Mouse (Mus musculus) hindbrain, embryonic 16.5 days (tissue): ENCODE results near the gene Cma1. TPM values are rescaled to one million over a fixed set of nuclear protein-coding genes. Genes with fewer than 3 reads are reported as not detected.
A peak's percentile ranks its signal among the peaks of the same experiment; 100 is the strongest.
"Not testable (repeated sequence)": the region's sequence is repeated elsewhere in the genome, so short reads cannot be mapped to it uniquely, and the experiment has no call there.

ENCODE experiments used
- ATAC-seq: fragments of 200-750 bp; cut with Nextera tagmentation; 2 replicates; pipeline ENCODE4 v1.8.0; 2017; ENCODE audit warnings: moderate TSS enrichment, moderate library complexity
- H3K27ac ChIP-seq: fragments of 300-500 bp; sonication (generic); 2 replicates; pipeline ENCODE4 v1.5.1; 2014; ENCODE audit warnings: low read depth, mild to moderate bottlenecking, control low read depth, low read length, moderate library complexity
- H3K27me3 ChIP-seq: fragments of 300-500 bp; sonication (generic); replicated peaks from 2 replicates; pipeline ENCODE4 v1.6.1; 2014; ENCODE audit warnings: low read length; ENCODE audit not compliant: control insufficient read depth, insufficient read depth
- H3K36me3 ChIP-seq: fragments of 300-500 bp; sonication (generic); 2 replicates; pipeline ENCODE4 v1.6.1; 2014; ENCODE audit warnings: mild to moderate bottlenecking, low read length, moderate library complexity, mixed read lengths; ENCODE audit not compliant: control insufficient read depth, insufficient read depth
- H3K4me1 ChIP-seq: fragments of 300-500 bp; sonication (generic); 2 replicates; pipeline ENCODE4 v1.6.1; 2014; ENCODE audit warnings: low read depth, low read length; ENCODE audit not compliant: control insufficient read depth, insufficient read depth
- H3K4me2 ChIP-seq: fragments of 300-500 bp; sonication (generic); 2 replicates; pipeline ENCODE4 v1.6.1; 2014; ENCODE audit warnings: mild to moderate bottlenecking, low read length, control low read depth, moderate library complexity
- H3K4me3 ChIP-seq: fragments of 300-500 bp; sonication (generic); 2 replicates; pipeline ENCODE4 v1.5.1; 2014; ENCODE audit warnings: mild to moderate bottlenecking, low read length, control low read depth, moderate library complexity
- H3K9ac ChIP-seq: fragments of 300-500 bp; sonication (generic); 2 replicates; pipeline ENCODE4 v1.6.1; 2014; ENCODE audit warnings: low read depth, mild to moderate bottlenecking, control low read depth, low read length, moderate library complexity
- H3K9me3 ChIP-seq: fragments of 300-500 bp; sonication (generic); 2 replicates; pipeline ENCODE4 v1.6.1; 2014; ENCODE audit warnings: mild to moderate bottlenecking, low read length, moderate library complexity; ENCODE audit not compliant: control insufficient read depth
- WGBS: fragments of 180-500 bp; shearing (Covaris S2); extraction: QIAGEN DNeasy Blood & Tissue Kit; methylation state at CpG from one replicate; pipeline ENCODE4 v1.1.7; 2014; 5-methylcytosine and 5-hydroxymethylcytosine counted together
- polyA plus RNA-seq: library from polyadenylated mRNA; unstranded; fragments of >200 nt; fragmentation: Nextera tagmentation; extraction: Ambion mirVana; gene quantifications from 2 replicates; pipeline ENCODE4 v1.2.1, GENCODE M21; 2015

Cma1 gene
- polyA plus RNA-seq = 2.2 TPM in 1 of 2 replicates, not detected in the other

- H3K4me3 ChIP-seq = no peak within 1 kb of the TSS
- no peak for ATAC-seq
- H3K4me1 ChIP-seq = no peaks in the 10 kb centered on the region
- H3K4me2 ChIP-seq = no peak within 1 kb of the TSS
- no peak within 1 kb of the TSS for H3K27ac ChIP-seq
- H3K36me3 ChIP-seq = no peaks in the 10 kb centered on the region
- no peaks in the 10 kb centered on the region for H3K9me3 ChIP-seq
- H3K9ac ChIP-seq = no peak within 1 kb of the TSS
- WGBS = 82% methylated on average over 4 of the region's 4 CpGs
- no peaks in the 10 kb centered on the region for H3K27me3 ChIP-seq
These were observed at the start of gene Cma1 for GRCm38 (mm10) chr14:55944575-55944974. Cma1 (minus strand) TSS chr14:55944675.

DNA sequence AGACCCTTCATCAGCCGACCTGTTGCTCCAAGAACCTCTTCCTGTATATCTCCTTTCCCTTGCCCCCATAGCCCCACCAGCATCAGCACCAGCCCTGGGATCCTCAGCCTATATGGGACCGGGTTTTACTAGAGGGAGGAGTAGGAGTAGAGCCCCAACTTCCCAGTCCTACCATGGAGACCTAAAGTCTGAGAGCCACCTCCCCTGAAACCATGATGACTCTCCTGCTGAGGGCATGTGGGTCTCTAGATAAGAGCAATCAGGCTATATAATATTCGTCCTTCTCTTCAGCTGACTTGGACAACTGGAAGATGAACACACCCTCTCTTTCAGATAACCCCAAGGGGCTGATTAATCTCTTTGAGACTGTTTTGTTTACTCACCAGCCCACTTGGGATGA, 43.0 kb upstream of the Cma1 start:
- H3K9ac ChIP-seq, H3K4me1 ChIP-seq, H3K27me3 ChIP-seq, H3K4me3 ChIP-seq, ATAC-seq, H3K27ac ChIP-seq, H3K4me2 ChIP-seq, H3K36me3 ChIP-seq, H3K9me3 ChIP-seq: not testable (repeated sequence)
- WGBS = 100% methylated on average over 1 of the region's 3 CpGs

- WGBS = 58% methylated on average over 2 of the region's 2 CpGs
- not testable (repeated sequence) for H3K27me3 ChIP-seq, ATAC-seq, H3K9me3 ChIP-seq, H3K4me3 ChIP-seq, H3K4me2 ChIP-seq, H3K27ac ChIP-seq, H3K36me3 ChIP-seq, H3K4me1 ChIP-seq, H3K9ac ChIP-seq
These were observed 19.4 kb upstream of the Cma1 start for GRCm38 (mm10) chr14:55963900-55964299.

- ATAC-seq = 0 out of 2 replicates have a peak, but pooled peaks have one; percentile 45
- Histone ChIP-seq H3K27me3 (no peaks in the 10 kb centered on the region), H3K36me3 (no peaks in the 10 kb centered on the region), H3K27ac (no peak overlapping the region), H3K4me3 (no peak overlapping the region), H3K4me2 (no peak overlapping the region), H3K9me3 (no peaks in the 10 kb centered on the region), H3K4me1 (no peaks in the 10 kb centered on the region), H3K9ac (no peak overlapping the region)
- 0% methylated on average over 1 of the region's 1 CpGs for WGBS
These were observed 18.8 kb upstream of the Cma1 start for GRCm38 (mm10) chr14:55963263-55963662.

- H3K27me3 ChIP-seq = no peaks in the 10 kb centered on the region
- no peaks in the 10 kb centered on the region for H3K4me1 ChIP-seq
- ATAC-seq = no peak
- 88% methylated on average over 6 of the region's 6 CpGs for WGBS
- H3K27ac ChIP-seq = no peak within 1 kb of the TSS
- H3K9ac ChIP-seq = no peak within 1 kb of the TSS
- no peak within 1 kb of the TSS for H3K4me2 ChIP-seq
- no peaks in the 10 kb centered on the region for H3K9me3 ChIP-seq
- H3K4me3 ChIP-seq = no peak within 1 kb of the TSS
- no peaks in the 10 kb centered on the region for H3K36me3 ChIP-seq
These were observed 6.0 kb upstream of the Cma1 start, which contains the start of gene Cma2 for GRCm38 (mm10) chr14:55950346-55951030. Cma2 (plus strand) TSS chr14:55950980.

DNA sequence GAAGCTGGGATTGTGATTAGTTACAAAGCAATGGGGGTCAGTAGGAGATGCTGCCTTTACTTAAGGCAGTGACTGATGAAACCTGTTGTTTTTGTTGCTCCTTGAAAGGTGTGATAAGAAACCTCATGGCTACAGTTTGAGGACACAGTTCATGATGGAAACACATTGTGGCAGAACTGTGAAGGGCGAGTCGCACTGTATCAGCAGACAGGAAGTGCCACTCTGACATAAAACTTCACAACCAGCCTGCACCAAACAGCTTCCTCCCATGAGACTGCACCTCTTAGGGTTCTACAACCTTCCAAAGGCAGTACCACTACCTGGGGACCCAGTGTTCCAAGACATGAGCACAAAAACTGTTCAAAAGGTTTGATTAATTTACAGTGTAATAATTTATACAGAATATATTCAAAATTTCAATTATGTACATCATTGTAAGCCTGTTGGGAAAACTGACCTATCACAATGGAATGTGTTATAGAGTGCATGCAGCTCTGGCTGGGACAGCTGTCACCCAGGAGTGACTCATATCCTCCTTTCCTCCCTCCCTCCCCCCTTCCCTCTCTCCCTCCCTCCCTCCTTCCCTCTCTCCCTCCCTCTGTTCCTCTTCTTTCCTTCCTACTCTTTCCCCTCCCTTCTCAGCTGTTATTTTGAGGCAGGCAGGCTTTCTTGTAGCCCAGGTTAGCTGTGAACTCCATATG, 1.9 kb upstream of the Cma1 start:
- Histone ChIP-seq H3K4me1 (no peaks in the 10 kb centered on the region), H3K9me3 (no peaks in the 10 kb centered on the region), H3K36me3 (no peaks in the 10 kb centered on the region), H3K9ac (no peak overlapping the region), H3K4me2 (no peak overlapping the region), H3K27ac (no peak overlapping the region), H3K4me3 (no peak overlapping the region), H3K27me3 (no peaks in the 10 kb centered on the region)
- ATAC-seq = no peak
- 94% methylated on average over 2 of the region's 2 CpGs for WGBS

DNA sequence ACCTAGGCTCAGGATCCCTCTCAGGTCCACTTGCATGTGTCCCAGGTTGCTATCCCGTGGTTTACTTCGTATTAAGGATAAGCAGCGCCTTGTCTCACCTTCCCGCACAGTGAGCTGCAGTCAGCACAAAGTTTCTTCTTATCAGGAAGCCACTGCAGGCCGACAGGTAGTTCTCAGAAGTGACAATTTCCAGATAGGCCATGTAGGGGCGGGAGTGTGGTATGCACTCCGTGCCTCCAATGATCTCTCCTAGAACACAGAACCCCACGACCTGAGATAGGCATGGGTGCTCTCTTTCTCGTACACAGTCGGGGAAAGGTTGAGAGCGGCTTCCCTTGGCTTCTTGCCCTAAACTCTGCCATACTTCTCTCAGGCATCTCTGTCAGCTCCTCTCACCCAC, 874 bp downstream of the Cma1 start:
- no peaks in the 10 kb centered on the region for H3K27me3 ChIP-seq
- ATAC-seq = no peak
- 85% methylated on average over 11 of the region's 11 CpGs for WGBS
- no peak overlapping the region for H3K4me2 ChIP-seq
- no peak overlapping the region for H3K9ac ChIP-seq
- H3K9me3 ChIP-seq = no peaks in the 10 kb centered on the region
- no peaks in the 10 kb centered on the region for H3K4me1 ChIP-seq
- no peaks in the 10 kb centered on the region for H3K36me3 ChIP-seq
- H3K4me3 ChIP-seq = no peak overlapping the region
- no peak overlapping the region for H3K27ac ChIP-seq

DNA sequence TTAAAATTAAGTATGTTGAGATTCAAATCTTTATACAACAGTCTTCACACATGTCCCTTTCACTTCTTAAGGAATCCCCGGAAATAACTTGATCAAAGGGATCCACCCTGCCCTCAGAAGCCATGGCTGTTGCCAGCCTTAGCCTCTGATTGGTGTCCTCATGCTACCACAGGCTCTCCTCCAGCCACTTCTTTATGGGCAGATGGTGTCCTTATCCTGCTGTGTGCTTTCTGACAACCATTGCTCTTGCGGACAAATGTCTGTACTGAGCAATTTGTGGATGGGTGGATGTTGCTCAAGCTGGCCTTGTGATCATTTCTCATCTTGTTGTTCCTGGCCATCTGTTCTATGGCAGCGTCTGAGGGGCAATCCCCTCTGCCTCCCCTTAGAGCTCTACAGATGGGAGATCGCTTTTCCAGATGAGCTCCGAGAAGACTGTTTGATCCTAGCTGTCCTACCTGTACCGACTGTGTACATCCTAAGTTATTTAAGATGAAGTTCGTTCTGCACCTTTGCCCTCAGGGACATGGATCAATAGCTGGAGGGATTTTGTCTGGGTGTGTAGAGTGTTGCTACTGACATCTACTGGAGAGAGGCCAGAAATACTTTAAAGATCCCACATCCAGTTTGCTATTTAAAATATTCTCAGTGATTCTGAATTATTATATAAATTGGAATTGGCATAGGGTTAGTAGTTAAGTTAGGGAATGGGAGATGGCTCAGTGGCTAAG, 4.2 kb downstream of the Cma1 start:
- H3K9ac ChIP-seq = no peak overlapping the region
- no peak overlapping the region for H3K4me2 ChIP-seq
- no peaks in the 10 kb centered on the region for H3K27me3 ChIP-seq
- H3K4me3 ChIP-seq = no peak overlapping the region
- H3K4me1 ChIP-seq = no peaks in the 10 kb centered on the region
- 53% methylated on average over 7 of the region's 7 CpGs for WGBS
- H3K36me3 ChIP-seq = no peaks in the 10 kb centered on the region
- no peaks in the 10 kb centered on the region for H3K9me3 ChIP-seq
- no peak for ATAC-seq
- no peak overlapping the region for H3K27ac ChIP-seq

DNA sequence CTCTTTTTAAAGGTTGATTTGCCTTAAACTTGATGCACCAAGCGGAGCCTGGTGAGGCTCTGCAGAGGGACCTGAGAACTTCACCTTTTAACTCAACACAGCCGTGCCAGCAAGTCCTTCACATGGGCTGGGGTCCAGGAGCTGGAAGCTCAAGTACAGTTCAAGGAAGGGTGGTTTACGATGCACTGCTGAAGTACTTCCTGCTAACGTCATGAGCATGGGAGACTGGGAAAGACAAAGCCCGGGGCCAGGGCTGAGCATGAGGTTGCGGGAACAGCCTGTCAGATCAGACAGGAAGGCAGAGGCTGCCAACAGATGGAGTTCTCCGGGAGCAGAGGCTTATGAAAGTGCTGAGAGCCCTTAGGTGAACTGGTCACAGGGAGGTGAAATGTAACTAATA, 10.9 kb downstream of the Cma1 start:
- H3K9me3 ChIP-seq = no peaks in the 10 kb centered on the region

More for the DNA sequence above, 10.9 kb downstream of the Cma1 start:
- no peaks in the 10 kb centered on the region for H3K36me3 ChIP-seq
- no peak overlapping the region for H3K27ac ChIP-seq
- H3K4me1 ChIP-seq = no peaks in the 10 kb centered on the region
- 55% methylated on average over 7 of the region's 7 CpGs for WGBS
- no peak overlapping the region for H3K4me3 ChIP-seq
- H3K27me3 ChIP-seq = no peaks in the 10 kb centered on the region
- H3K9ac ChIP-seq = no peak overlapping the region
- H3K4me2 ChIP-seq = no peak overlapping the region
- no peak for ATAC-seq
